Mouse (Mus musculus) right cerebral cortex, postnatal 10 days (tissue): Measurements from ENCODE around the gene Tesk2.
"Not testable (repeated sequence)": the region's sequence is repeated elsewhere in the genome, so short reads cannot be mapped to it uniquely, and the experiment has no call there.

Source experiments
- DNase-seq, 2 experiments: peaks; one replicate each; pipeline ENCODE4 v3.0.0; 2021; ENCODE audit warnings: low spot score in 2 of 2

The Tesk2 gene

DNA sequence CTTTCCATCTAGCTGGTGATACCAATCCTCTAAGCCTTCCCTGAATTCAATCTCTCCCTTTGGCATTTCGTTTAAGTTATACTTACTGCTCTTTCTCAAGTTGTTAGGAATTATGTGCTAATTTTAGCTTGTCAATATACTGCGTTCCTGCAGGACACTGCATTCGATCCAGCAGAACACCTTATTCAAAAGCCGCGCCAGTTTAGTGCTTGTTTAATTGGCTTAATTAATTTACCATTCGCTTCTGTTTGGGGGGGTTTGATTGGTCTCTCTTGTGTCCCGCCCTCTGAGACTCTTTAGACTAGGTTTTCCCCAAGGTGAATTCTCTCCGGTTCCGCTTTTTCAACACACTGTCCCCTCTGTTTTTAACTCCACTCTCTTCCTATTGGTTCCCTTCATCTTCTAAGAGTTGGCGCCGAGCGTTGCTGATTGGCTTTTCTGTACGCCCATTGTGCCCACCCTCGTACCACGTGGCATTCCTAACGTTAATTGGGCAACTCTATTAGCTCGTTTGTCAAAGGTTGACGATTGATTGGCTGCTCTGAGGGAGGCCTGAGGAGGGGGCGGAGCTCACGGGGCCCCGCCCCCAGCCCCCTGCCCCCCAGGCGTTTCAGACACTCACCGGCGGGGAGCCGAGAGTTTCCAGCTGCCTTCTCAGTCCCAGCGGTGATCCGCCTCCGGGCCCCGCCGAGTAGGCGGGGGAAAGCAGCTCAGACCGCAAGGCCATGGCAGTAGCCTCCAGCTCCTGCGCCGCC is at the start of gene Tesk2:
Tesk2 (plus strand) TSS at position 606 of the 755 bp plus-strand sequence.
- peak; percentile 96 to 98 for DNase-seq

DNA sequence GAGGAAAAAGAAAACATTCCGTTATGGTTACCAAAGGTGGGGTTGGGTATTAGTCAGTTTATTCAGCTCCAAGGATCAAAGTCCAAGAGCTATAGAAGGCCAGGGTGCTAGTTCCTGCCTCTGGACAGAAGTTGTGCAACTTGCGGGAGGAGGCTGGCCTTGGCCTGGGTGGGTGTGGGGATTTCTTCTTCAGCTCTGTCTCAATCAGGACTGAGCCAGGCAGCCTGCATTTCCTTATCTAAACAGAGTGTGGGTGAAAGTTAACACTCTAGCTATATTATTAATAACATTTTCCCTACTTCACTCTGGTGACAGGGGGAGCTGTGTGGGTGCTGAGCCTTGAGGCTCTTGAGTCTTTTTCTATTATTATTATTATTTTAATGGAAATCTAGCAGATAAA is 48.0 kb upstream of the Tesk2 start:
- DNase-seq = peak in 1 of 2 experiments; percentile 36

DNA sequence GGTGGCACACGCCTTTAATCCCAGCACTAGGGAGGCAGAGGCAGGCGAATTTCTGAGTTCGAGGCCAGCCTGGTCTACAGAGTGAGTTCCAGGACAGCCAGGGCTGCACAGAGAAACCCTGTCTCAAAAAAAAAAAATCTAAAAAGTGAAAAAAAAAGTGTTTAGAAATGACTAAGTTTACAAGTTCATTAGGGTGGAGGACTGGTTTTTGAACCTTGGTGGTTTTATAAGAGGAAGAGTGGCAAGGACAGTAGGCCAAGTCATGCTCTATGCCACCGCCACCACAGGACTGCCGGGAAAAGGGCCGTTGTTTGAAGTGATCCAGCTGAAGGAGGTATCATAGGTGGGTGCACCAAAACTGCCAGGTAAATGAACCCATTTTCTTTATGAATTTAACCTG is 46.0 kb upstream of the Tesk2 start:
- DNase-seq = not testable (repeated sequence)

DNA sequence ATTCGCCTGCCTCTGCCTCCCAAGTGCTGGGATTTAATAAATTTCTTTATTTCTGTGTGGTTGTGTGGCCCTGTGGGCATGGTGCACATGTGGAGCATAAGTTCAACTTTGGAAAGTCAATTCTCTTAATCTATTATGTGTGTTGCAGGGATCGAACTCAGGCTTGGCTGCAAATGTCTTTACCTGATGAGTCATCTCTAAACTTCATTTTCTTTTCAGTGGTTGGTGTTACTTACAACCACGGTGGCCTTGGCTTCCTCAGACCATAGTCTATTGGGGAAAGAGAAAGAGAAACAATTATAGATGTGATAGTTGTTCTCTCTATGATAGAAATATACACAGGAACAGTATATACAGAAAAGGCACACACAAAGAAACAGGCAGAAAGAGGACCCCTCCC is 44.7 kb upstream of the Tesk2 start:
- no peak for DNase-seq

DNA sequence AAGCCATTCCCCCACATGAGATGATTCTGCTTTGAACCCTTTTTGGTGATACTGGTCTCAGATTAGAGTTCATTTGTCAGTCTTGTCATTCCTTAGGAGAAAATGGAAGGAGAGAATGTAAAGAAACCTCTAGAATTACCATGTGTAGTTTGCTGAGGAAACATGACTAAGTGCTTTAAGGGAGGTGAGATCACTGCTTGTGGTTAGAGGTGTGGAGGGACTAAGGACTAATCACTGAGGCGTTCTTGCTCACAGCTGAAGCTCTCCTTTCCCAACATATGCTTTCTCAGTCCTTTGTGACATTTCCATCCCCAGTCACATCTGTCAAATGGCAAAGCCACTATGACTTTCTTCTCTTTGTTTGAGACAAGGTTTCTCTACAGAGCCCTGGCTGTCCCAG is 42.9 kb upstream of the Tesk2 start:
- DNase-seq = no peak

DNA sequence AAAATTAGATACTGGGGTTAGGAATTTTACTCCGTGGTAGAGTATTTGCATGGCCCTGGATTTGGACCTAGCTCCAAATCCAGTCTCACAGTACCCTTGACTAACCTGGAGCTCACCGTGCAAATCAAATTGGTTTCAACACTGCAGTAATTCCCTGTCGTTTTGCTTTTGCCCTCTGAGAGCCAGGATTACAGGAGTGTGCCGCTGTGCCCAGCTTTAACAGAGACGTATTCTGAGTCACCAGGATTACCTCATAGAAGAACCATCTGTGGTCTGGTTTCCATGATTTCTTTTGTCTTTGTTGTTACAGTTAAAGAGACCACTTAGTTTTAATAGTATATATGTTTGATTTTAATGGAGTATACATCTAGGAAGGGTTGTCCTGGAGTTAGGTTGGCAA is 41.6 kb upstream of the Tesk2 start:
- DNase-seq = no peak

DNA sequence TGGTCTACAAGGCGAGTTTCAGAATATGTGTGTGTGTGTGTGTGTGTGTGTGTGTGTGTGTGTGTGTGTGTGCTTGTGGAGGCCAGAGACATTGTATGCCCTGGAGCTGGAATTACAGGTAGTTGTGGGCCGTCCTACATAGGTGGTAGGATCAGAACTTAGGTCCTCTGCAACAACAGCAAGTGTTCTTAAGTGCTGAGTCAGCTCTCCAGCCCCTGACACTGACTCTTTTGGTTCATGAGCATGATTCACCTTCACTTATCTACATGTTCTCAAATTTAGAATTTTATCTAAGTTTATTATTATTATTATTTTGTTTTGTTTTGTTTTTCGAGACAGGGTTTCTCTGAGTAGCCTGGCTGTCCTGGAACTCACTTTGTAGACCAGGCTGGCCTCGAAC is 40.2 kb upstream of the Tesk2 start:
- DNase-seq = not testable (repeated sequence)

DNA sequence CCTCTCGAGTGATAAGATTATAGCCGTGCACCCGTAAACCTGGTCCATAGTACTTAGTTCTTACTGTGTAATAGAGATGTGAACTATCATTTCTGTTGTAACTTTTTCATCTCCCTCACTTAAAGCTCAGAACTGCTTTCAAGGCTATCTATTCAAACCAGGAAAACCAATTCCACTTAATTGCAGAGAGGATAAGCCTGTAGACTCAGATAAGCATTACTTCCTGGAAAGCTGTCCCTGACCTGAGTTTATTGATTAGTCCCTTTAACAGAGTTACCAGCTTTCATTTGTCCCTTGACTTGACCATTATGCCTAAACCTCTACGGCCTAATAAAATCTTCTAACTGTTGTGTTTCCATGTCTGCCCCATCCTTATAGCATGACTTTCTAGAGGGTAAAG is 36.8 kb upstream of the Tesk2 start:
- no peak for DNase-seq

DNA sequence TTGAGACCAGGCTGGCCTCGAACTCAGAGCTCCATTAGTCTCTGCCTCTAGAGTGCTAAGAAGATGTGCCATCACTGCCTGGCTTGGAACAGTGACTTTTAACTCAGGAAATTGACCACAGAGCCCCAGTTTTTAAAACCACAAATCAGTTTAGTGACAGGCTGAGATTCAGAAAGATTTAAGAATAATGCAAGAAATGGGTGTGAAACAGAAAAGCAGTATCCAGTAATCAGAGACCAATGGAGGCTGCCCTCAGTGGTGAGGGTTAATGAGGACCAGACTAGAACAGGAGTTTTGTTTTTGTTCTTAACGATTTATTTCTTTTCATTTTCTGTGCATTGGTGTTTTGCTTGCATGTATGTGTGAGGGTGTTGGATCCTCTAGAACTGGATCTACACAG is 36.1 kb upstream of the Tesk2 start:
- no peak for DNase-seq

DNA sequence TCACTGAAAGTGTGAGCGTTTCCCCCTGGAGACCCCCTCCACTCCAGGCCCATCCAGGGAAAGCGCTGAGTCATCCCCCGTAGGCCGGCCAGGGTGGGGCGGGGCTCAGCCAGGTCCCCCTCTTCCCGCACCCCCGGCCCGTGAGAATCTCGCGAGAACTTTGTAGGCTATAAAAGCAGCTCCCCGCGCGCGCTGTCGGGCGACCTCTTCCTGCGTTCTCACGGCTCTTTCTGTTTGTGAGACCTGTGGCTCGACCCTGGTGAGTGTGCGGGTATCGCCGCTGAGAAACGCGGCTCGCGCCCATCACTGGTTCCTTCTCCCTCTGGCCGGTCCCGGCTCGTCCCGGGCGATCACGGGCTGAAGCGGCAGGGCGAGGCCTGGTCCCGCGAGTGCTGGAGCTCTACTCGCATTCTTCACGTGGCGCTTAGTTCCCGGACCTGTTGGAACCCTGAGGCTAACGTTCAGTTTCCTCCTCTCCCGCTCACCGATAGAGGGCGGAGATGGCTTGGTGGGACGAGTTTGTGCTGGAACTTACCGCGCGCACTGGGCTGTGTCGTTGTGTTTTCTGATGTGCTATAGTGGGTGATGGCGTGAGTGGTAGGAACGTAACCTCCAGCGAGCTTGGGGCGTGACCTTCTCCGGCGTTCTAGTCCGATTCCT is 35.2 kb upstream of the Tesk2 start, which contains the start of gene Prdx1:
Prdx1 (plus strand) TSS at position 143 of the 660 bp plus-strand sequence.
- DNase-seq = peak; percentile 94 to 95

DNA sequence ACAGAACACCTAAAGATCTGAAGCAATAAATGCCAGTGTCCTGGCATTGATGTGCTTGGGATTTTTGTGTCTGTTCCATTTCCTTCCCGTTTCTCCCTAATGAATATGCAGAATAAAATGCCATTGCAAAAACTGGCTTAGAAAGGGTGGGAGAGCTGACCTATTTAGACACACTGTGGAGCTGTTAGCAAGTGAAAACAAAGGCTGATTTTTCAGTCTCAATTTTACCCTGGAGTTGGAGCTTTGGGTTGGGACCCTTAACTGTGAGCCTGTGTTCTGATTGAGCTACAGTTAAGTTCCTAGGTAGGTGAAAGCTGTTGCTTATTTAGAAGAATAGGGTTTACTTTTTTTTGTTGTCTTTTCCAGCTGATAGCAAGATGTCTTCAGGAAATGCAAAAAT is 33.7 kb upstream of the Tesk2 start:
- DNase-seq = no peak

DNA sequence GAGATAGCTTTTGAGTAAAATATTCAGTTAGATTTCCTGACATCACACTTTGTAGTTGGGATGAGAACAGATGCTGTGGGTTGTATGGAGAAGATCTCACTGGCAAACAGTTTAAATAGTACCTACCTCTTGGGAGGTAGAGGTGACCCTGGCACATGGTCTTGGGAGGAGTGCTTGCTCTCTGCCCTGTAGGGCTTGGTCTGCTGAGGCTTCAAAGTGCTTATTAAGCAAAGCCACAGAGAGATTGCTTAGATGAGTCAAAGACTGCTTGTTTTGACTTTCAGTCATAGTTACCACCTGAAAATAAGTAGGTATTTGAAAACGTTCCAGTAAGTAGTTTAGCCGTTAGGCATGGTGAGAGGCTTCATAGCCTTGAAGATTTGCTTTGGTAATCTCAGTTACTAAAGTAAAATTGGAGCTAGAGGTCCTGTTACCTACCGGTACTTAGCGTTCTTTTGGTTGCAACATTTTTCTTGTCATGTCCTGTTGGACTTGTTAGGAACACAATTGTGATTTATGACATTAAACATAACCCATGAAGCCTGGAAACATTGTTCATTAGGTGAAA is 31.4 kb upstream of the Tesk2 start:
- no peak for DNase-seq

DNA sequence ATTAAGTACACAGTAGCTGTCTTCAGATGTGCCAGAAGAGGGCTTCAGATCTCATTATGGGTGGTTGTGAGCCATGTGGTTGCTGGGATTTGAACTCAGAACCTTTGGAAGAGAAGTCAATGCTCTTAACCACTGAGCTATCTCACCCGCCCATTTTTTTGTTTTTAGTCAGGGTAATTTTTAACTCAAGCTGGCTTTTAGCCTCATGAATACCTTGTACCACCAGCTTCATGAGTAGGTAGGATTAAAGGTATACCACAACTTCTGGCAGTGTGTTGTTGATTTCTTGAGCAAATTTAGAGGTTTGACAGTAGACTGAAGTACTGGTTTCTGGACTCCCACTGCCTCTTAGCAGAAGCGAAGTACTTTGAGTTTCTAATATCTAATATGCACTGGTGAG is 28.6 kb upstream of the Tesk2 start:
- no peak for DNase-seq

DNA sequence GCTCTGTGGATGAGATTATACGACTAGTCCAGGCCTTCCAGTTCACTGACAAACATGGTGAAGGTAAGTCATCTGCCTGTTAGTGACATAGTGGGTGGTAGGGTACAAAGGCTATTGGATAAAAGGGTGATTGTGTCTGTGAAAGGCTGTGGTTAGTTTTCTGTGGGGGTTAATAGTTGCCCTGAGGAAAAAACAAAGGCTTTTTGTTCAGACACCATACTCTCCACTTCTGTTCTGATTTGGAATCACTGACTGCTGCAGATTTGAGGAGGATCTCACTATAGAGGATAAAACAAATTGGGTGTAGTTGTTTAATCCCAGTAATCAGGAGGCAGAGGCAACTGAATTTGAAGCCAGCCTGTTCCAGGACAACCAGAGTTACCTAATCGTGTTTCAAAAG is 27.0 kb upstream of the Tesk2 start:
- DNase-seq = no peak

DNA sequence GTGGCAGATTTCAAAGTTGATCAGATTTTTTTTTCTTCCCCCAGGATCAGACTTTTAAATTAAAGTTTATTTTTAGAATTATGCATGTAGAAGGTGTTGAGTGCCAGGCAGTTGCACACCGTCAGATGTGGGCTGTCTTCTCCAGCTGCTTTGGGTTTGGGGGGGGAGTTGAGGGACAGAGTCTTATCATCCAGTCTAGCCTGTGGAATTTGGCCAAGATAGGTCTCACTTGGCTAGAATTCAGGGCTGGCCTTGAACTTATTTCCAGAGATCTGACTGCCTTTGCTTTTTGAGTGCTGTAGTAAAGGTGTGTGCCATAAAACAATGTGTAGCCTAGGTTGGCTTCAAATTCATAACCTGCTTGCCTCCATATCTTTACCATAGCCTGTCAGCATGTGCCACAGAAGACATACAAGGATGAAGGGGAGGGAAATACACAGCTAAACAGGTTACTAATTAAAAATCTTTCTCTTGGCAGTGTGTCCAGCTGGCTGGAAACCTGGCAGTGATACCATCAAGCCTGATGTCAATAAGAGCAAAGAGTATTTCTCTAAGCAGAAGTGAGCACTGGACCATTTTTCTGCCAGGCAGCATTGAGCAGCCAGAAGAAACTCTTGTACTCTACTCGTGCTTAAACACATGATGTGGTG is 21.9 kb upstream of the Tesk2 start:
- no peak for DNase-seq

DNA sequence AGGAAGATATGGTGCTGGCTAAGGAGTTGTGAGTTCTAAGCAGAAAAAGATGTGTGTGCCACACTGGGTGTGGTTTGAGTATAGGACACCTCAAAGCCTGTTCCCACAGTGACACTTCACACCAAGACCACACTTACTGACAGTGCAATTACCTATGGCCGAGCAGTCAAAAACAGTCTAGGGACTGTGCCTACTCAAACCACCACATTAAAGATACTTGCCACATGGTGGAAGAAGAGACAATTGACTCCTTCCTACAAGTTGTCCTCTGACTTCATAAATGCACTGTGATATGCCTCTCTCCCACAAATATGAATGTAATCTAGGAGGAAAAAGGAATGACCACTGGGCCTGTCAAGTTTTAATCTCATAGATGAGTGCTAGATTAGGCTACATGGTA is 19.8 kb upstream of the Tesk2 start:
- no peak for DNase-seq

DNA sequence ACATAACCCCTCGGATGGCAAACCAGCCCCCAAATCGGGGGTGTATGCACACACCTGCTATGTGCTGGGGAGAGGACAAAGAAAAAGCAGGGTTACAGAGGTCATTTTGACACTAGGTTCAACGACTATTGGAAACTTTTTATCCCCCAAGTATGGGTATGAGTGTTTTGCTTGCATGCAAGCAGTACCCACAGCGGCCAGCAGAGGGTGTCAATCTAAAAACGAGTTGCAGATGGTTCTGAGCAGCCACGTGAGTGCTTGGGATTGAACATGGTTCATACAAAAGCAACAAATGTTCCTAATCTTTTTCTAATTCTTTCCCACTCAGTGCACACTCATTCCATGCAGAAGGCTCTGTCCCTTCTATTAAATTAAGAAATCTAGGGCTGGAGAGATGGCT is 16.9 kb upstream of the Tesk2 start:
- DNase-seq = peak; percentile 63 to 64

DNA sequence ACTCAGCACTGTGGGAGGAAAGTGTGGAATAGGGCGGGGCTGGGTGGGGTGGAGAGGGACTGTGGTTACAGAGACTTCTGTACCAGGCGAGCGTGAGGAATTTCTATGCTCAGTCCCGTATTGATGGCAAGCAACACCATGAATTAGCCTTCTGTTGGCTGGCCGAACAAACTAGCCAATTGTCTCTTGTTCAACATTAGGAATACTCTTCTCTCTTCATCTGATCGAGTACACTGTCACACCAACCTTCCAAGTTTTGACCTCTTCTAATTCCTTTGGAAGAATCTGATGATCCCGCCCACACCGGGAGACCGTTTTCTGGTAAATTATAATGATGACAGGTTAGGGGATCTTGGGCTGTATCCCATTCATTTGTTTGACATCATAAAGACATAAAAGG is 13.1 kb upstream of the Tesk2 start:
- peak in 1 of 2 experiments; percentile 49 for DNase-seq

DNA sequence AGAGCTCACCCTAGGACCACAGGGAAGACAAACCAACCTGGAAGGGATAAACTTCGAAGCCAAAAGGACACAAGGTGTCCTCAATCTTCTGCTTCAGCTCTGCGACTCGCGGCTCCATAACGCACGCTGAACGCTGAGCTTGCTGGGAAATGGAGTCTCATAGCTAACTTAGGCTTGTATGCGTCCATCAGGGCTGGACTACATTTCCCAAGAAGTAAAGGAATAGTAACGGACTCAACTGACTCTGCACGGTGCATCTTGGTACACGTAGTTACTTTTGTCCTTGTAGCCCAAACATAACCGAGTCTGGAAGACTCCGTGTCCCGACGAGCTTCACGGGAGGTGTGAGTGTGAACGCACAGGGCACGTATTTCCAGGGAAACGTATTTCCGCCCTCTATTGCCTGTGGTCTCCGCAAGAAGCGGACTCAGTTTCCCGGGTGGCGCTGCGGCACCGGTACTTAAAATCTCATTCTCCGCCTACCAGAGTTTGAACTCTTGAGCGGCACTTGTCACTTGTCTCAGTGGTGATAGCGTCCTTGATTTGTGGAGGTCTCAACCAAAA is 12.5 kb upstream of the Tesk2 start, which contains the start of the genes Mmachc and Ccdc163:
Mmachc (minus strand) TSS at position 206 of the 564 bp plus-strand sequence.
Ccdc163 (plus strand) TSS at position 309 of the 564 bp plus-strand sequence.
- DNase-seq = peak; percentile 97 to 98

DNA sequence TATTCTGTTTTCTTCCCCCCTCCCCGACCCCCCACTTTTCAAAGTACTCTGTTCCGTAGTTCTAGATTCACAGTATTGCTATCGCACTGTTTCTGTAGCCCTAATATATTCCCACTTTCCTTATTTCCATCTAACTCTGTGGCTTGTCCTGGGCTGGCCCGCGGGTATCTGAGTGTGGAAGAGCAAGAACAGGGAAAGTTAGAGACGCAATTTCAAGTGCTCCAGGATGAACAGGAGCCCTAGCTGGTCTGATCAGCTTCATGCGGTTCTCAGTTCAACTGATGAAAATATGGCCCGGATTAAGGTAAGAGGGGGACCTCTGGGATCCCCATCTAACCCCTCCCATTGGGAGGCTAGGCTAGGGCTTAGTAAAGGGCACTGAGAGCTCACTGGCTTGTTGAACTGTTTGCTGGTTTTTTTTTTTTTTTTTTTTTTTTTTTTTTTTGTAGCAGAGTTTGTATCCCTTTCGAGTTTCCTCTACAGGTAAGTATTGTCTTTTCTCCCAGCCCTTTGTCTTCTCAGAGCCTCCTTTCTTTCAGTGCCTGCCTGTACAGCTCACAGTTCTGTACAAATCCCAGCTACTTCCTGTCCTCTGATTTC is 11.9 kb upstream of the Tesk2 start:
- DNase-seq = no peak

DNA sequence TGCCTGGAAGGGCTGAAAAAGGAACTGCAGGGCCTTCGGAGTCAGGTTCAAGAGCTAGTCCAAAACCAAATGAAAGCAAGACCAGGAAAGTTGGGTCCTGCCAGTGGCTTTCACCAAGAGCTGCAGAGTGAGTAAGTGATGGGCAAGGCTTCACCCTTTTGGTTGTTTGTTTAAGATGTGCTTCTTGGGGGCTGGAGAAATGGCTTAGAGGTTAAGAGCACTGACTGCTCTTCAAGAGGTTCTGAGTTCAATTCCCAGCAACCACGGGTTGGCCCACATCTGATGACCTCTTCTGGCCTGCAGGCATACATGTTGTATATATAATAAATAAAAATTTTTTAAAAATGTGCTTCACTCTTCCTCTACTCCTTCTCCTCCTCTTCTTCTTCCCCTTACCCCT is 10.6 kb upstream of the Tesk2 start:
- DNase-seq = no peak

DNA sequence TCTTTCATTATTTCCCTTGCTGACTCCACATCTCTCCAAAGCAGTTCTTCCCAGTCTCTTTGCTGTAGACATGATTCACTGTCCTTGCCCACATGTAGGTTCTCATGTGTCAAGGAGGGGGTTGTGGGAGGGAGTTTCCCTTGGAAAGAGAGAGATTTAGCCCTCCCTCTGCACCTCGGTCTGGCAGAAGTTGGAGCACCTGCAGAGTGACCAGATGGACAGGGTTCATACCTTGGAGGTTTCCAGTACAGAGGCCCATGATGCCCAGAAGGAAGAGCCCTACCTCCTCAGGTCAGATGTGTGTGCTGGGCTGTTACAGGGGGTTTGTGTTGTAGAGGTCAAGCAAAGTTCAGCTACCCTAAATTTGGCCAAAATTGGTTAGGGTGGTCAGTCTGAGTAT is 8.2 kb upstream of the Tesk2 start:
- no peak for DNase-seq
